Mouse (Mus musculus) MEL (cell line): ENCODE results near the gene Ubr1. TPM values are rescaled to one million over a fixed set of nuclear protein-coding genes. Genes with fewer than 3 reads are reported as not detected.
A peak's percentile ranks its signal among the peaks of the same experiment; 100 is the strongest.

Experiments
- DNase-seq: peaks from one replicate; pipeline ENCODE4 v3.0.0; 2011; ENCODE audit warnings: low read depth, low spot score
- H3K27ac ChIP-seq: 2 replicates; pipeline ENCODE4 v1.5.1; 2012; ENCODE audit warnings: low read depth, mild to moderate bottlenecking, control low read depth, low read length, moderate library complexity; ENCODE audit not compliant: control insufficient read depth
- H3K27me3 ChIP-seq, 2 experiments: fragments of 150-350 bp in 1 of 2; sonication (generic) in 1 of 2; 2 replicates each; pipeline ENCODE4 v1.6.1; 2012; ENCODE audit warnings: low read length in 2 of 2, mild to moderate bottlenecking in 2 of 2, improper control_type of control experiment in 1 of 2, moderate library complexity in 1 of 2; ENCODE audit not compliant: insufficient read depth in 2 of 2, control insufficient read depth in 1 of 2
- H3K36me3 ChIP-seq, 2 experiments: 2 replicates each; pipeline ENCODE4 v1.6.1; 2012 to 2014; ENCODE audit warnings: low read length in 2 of 2, improper control_type of control experiment in 1 of 2, inconsistent platforms in 1 of 2, mild to moderate bottlenecking in 1 of 2; ENCODE audit not compliant: insufficient read depth in 2 of 2, control insufficient read depth in 1 of 2
- H3K4me1 ChIP-seq, 2 experiments: fragments of 150-350 bp in 1 of 2; sonication (generic) in 1 of 2; 2 replicates each; pipeline ENCODE4 v1.6.1; 2012; ENCODE audit warnings: low read length in 2 of 2, improper control_type of control experiment in 1 of 2, mild to moderate bottlenecking in 1 of 2; ENCODE audit not compliant: insufficient read depth in 2 of 2, control insufficient read depth in 1 of 2
- H3K4me3 ChIP-seq, 2 experiments: fragments of 150-350 bp in 1 of 2; sonication (generic) in 1 of 2; 2 replicates each; pipeline ENCODE4 v1.5.1; 2012; ENCODE audit warnings: low read depth in 2 of 2, low read length in 2 of 2, mild to moderate bottlenecking in 2 of 2, moderate library complexity in 2 of 2, control low read depth in 1 of 2, improper control_type of control experiment in 1 of 2; ENCODE audit not compliant: control insufficient read depth in 1 of 2, insufficient read depth in 1 of 2
- H3K79me2 ChIP-seq: 2 replicates; pipeline ENCODE4 v1.6.1; 2012; ENCODE audit warnings: mild to moderate bottlenecking, low read length, moderate library complexity; ENCODE audit not compliant: control insufficient read depth, poor library complexity, insufficient read depth
- H3K9ac ChIP-seq: 2 replicates; pipeline ENCODE4 v1.6.1; 2012; ENCODE audit warnings: low read depth, mild to moderate bottlenecking, control low read depth, low read length, moderate library complexity; ENCODE audit not compliant: control insufficient read depth, poor library complexity, severe bottlenecking
- H3K9me3 ChIP-seq: fragments of 150-350 bp; sonication (generic); replicated peaks from 2 replicates; pipeline ENCODE4 v1.6.1; 2012; ENCODE audit warnings: mild to moderate bottlenecking, low read length, improper control_type of control experiment, moderate library complexity; ENCODE audit not compliant: insufficient read depth
- BHLHE40 ChIP-seq: IDR thresholded peaks from 2 replicates; pipeline ENCODE4 v1.6.1; 2012; ENCODE audit warnings: low read depth, mild to moderate bottlenecking, inconsistent platforms, low read length, improper control_type of control experiment, borderline replicate concordance
- CHD2 ChIP-seq: IDR thresholded peaks from 2 replicates; pipeline ENCODE4 v1.6.1; 2011; ENCODE audit warnings: low read length, improper control_type of control experiment
- EP300 ChIP-seq, 2 experiments: IDR thresholded peaks; 2 replicates each; pipeline ENCODE4 v1.6.1; 2011; ENCODE audit warnings: improper control_type of control experiment in 2 of 2, low read length in 2 of 2, low read depth in 1 of 2, mild to moderate bottlenecking in 1 of 2
- ETS1 ChIP-seq: IDR thresholded peaks from 2 replicates; pipeline ENCODE4 v1.6.1; 2012; ENCODE audit warnings: low read depth, mild to moderate bottlenecking, inconsistent platforms, low read length, improper control_type of control experiment, moderate library complexity
- GATA1 ChIP-seq: IDR thresholded peaks from 2 replicates; pipeline ENCODE4 v1.6.1; 2011; ENCODE audit warnings: low read depth, low read length, improper control_type of control experiment
- HCFC1 ChIP-seq: IDR thresholded peaks from 2 replicates; pipeline ENCODE4 v1.6.1; 2012; ENCODE audit warnings: low read depth, mild to moderate bottlenecking, inconsistent platforms, low read length, improper control_type of control experiment, moderate library complexity
- MAFK ChIP-seq: IDR thresholded peaks from 2 replicates; pipeline ENCODE4 v1.6.1; 2011; ENCODE audit warnings: low read depth, mild to moderate bottlenecking, low read length, improper control_type of control experiment, borderline replicate concordance
- MAX ChIP-seq: IDR thresholded peaks from 2 replicates; pipeline ENCODE4 v1.6.1; 2011; ENCODE audit warnings: low read length, improper control_type of control experiment
- MEF2A ChIP-seq: IDR thresholded peaks from 2 replicates; pipeline ENCODE4 v1.6.1; 2014; ENCODE audit warnings: low read depth, mild to moderate bottlenecking, inconsistent platforms, low read length, improper control_type of control experiment; ENCODE audit not compliant: poor library complexity, insufficient replicate concordance, severe bottlenecking; ENCODE audit errors: extremely low read depth
- MXI1 ChIP-seq: IDR thresholded peaks from 2 replicates; pipeline ENCODE4 v1.6.1; 2011; ENCODE audit warnings: mild to moderate bottlenecking, low read depth, low read length, improper control_type of control experiment
- MYC ChIP-seq: IDR thresholded peaks from 2 replicates; pipeline ENCODE4 v1.6.1; 2011; ENCODE audit warnings: low read depth, mild to moderate bottlenecking, low read length, improper control_type of control experiment, moderate library complexity
- NELFE ChIP-seq: IDR thresholded peaks from 2 replicates; pipeline ENCODE4 v1.6.1; 2011; ENCODE audit warnings: low read depth, low read length, improper control_type of control experiment
- POLR2A ChIP-seq, 2 experiments: IDR thresholded peaks; 2 replicates each; pipeline ENCODE4 v1.6.1; 2011 to 2012; ENCODE audit warnings: low read length in 2 of 2, mild to moderate bottlenecking in 2 of 2, control low read depth in 1 of 2, improper control_type of control experiment in 1 of 2, low read depth in 1 of 2, moderate library complexity in 1 of 2; ENCODE audit not compliant: control insufficient read depth in 1 of 2, insufficient read depth in 1 of 2, poor library complexity in 1 of 2
- POLR2AphosphoS5 ChIP-seq: IDR thresholded peaks from 2 replicates; pipeline ENCODE4 v1.6.1; 2012; ENCODE audit warnings: low read depth, borderline replicate concordance, mild to moderate bottlenecking, inconsistent platforms, low read length, moderate library complexity, mixed read lengths
- TAL1 ChIP-seq: IDR thresholded peaks from 2 replicates; pipeline ENCODE4 v1.6.1; 2012; ENCODE audit warnings: mild to moderate bottlenecking, inconsistent platforms, low read length, moderate library complexity, mixed read lengths
- TBP ChIP-seq: IDR thresholded peaks from 2 replicates; pipeline ENCODE4 v1.8.0; 2011; ENCODE audit warnings: low read depth, low read length, improper control_type of control experiment
- USF1 ChIP-seq: IDR thresholded peaks from 2 replicates; pipeline ENCODE4 v1.6.1; 2014; ENCODE audit warnings: low read depth, mild to moderate bottlenecking, inconsistent platforms, low read length, improper control_type of control experiment, moderate library complexity
- ZMIZ1 ChIP-seq: IDR thresholded peaks from 2 replicates; pipeline ENCODE4 v1.6.1; 2012; ENCODE audit warnings: low read depth, mild to moderate bottlenecking, inconsistent platforms, low read length, improper control_type of control experiment, moderate library complexity
- ZNF384 ChIP-seq: IDR thresholded peaks from 2 replicates; pipeline ENCODE4 v1.6.1; 2012; ENCODE audit warnings: low read depth, mild to moderate bottlenecking, inconsistent platforms, low read length, improper control_type of control experiment
- polyA plus RNA-seq, 2 experiments: library from polyadenylated mRNA; stranded (reverse) in 1 of 2; unstranded in 1 of 2; fragments of >175 nt in 1 of 2; fragments of >200 nt in 1 of 2; gene quantifications; 2 replicates each; pipeline versions ENCODE4 v1.2.1 to v1.2.4; 2012; ENCODE audit warnings: low replicate concordance in 2 of 2, low read depth in 1 of 2; ENCODE audit not compliant: insufficient read length in 2 of 2, insufficient read depth in 1 of 2, missing spikeins in 1 of 2
- total RNA-seq: library from RNA; depleted of rRNA; stranded (reverse); fragments of 300-350 nt; gene quantifications from 2 replicates; pipeline ENCODE4 v1.2.3, GENCODE M21; 2012

Gene Ubr1
- total and polyA plus RNA-seq, 3 experiments = 12.8 to 27.8 TPM; not detected in 1

DNA sequence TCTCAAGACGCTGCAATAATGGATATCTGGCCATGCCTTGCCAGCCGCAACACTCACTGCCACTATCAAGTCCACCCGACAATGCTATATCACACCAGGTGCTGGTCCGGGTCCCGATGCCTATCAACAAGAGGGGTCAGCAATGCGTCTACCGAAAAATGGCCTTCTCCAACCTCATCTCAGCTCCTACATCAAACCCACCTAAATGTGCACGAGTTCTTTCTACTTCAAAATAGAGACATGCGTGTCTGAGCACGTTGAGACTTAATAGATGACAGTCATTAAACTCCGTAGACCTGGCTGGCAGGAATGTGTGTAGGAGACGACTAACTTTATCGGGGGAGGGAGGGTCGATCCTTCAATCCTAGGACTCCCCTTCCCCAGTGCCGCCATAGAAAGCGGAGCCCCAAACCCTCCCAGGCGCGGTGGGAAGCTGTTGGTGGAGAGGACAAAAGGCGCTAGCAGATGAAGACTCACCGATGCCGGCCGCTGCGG lies 423 bp downstream of the Ubr1 start:
- no peak for DNase-seq
- Histone ChIP-seq H3K9ac (peak overlapping the region; percentile 84), H3K79me2 (peaks cover 22% of the 10 kb centered on the region), H3K27ac (peak overlapping the region; percentile 62), H3K9me3 (no peaks in the 10 kb centered on the region), H3K4me1 (peaks cover 2 to 3% of the 10 kb centered on the region in 2 experiments; a peak in 2 of 4 replicates), H3K4me3 (peak overlapping the region; percentile 73 to 93), H3K36me3 (peaks cover 0 to 16% of the 10 kb centered on the region in 2 experiments; a peak in 3 of 4 replicates), H3K27me3 (no peaks in the 10 kb centered on the region)
- no peak for TF ChIP-seq HCFC1
- TF ChIP-seq MXI1 = peak; percentile 14; the same call in 1 of the 2 replicates
- TF ChIP-seq MYC = no peak
- no peak for TF ChIP-seq MEF2A
- no peak for TF ChIP-seq ETS1
- TF ChIP-seq TBP = no peak
- TF ChIP-seq TAL1 = no peak
- no peak for TF ChIP-seq USF1
- no peak for TF ChIP-seq POLR2A (IDR thresholded peaks at IDR 0.05; ENCODE audit: control insufficient read depth in 1 of 2, insufficient read depth in 1 of 2, low read depth in 1 of 2, low read length in 2 of 2, poor library complexity in 1 of 2)
- no peak for TF ChIP-seq CHD2
- no peak for TF ChIP-seq POLR2AphosphoS5
- no peak for TF ChIP-seq EP300 (IDR thresholded peaks at IDR 0.05; ENCODE audit: low read depth in 1 of 2, low read length in 2 of 2)
- no peak for TF ChIP-seq ZMIZ1
- TF ChIP-seq GATA1 = no peak
- TF ChIP-seq NELFE = no peak
- peak; percentile 32; the same call in 1 of the 2 replicates for TF ChIP-seq MAX

DNA sequence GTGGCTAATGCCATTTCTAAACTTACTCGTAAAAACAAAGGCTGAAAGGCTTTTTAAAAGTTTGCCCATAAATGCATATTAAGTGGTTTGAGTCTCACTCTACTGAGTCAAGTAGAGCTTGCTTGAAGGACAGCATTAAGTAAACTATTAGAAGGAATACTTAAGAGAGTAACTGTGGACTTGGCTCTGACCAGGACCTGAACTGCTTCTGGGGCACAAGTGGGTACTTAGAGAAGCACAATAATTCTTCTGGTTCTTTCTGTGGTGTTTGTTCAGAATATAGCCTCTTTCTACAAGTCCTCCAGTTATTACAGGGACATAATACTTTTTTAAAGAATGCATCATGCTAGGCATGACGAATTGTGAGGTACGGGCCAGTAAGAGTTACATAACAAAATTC lies 5.0 kb downstream of the Ubr1 start:
- H3K79me2 ChIP-seq = peaks cover 22% of the 10 kb centered on the region
- peaks cover 2 to 27% of the 10 kb centered on the region in 2 experiments; a peak in 3 of 4 replicates for H3K36me3 ChIP-seq
- no peak for DNase-seq
- H3K4me1 ChIP-seq = peaks cover 6% of the 10 kb centered on the region in 2 experiments
- H3K27me3 ChIP-seq = no peaks in the 10 kb centered on the region
- H3K4me3 ChIP-seq = no peak overlapping the region
- H3K9me3 ChIP-seq = no peaks in the 10 kb centered on the region
- H3K9ac ChIP-seq = no peak overlapping the region
- TF ChIP-seq ZNF384 (no peak), ZMIZ1 (no peak), ETS1 (no peak), POLR2AphosphoS5 (no peak), TAL1 (no peak), POLR2A (IDR thresholded peaks at IDR 0.05; ENCODE audit: control insufficient read depth in 1 of 2, insufficient read depth in 1 of 2, low read depth in 1 of 2, low read length in 2 of 2, poor library complexity in 1 of 2) (no peak), MAFK (no peak), MEF2A (no peak), BHLHE40 (no peak)
- H3K27ac ChIP-seq = no peak overlapping the region
